Mouse (Mus musculus): ENCODE results near the gene Treml2.

The Treml2 gene

DNA sequence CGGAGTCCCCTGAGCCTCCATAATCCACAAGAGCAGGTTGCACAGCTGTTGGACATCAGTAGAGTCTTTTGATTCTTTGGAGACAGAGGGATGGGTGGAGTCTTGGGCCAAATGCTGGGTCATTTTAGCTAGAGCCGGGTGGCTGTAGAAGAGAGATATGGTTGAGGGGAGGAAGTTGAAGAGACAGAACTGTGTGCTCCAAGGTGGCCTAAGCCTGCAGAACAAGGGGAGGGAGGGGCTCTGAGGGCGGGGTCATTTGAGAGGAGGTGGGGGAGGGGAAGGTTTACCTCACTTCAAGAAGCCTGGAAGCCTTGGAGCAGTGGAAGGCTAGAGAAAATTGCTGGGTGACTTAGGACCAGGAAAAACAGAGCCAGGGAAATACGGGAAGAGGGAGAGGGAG, at the start of gene Treml2:
Gene Treml2, plus strand, starts transcription at position 296 of the 400 bp plus-strand sequence.
- DNase-seq (ENCODE audit: extremely low spot score, low read depth, low spot score): no peak

DNA sequence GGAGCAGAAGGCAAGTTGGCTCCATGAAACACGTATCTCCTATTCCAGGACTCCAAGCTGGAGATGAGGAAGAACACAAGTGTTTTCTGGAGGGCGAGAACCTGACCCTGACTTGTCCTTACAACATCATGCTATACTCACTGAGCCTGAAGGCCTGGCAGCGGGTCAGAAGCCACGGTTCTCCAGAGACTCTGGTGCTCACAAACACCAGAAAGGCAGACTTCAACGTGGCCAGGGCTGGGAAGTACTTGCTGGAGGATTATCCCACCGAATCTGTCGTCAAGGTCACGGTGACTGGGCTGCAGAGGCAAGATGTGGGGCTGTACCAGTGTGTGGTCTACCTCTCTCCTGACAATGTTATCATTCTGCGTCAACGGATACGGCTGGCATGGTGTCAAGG, 49.8 kb upstream of the Treml2 start:
- DNase-seq (ENCODE audit: extremely low spot score, low read depth, low spot score): no peak

DNA sequence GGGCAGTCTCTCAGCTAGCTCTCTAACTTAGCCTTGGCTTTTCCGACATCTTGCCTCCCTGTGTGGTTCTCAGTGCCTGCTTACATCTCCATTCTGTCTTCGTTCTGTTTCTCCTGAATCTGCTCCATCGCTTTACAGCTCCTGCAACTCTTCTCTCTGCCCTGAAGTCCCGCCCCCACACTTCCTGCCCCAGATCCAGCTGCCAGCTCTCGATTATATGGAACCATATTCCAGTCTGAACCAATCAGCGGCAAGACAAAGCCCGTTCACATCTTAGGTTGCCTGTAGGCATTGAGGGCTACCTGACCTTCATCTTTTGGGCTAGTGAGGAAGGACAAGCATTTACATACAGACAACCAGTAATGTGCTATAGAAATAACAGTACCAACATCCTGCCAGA, 48.7 kb upstream of the Treml2 start:
- DNase-seq (ENCODE audit: extremely low spot score, low read depth, low spot score): no peak

DNA sequence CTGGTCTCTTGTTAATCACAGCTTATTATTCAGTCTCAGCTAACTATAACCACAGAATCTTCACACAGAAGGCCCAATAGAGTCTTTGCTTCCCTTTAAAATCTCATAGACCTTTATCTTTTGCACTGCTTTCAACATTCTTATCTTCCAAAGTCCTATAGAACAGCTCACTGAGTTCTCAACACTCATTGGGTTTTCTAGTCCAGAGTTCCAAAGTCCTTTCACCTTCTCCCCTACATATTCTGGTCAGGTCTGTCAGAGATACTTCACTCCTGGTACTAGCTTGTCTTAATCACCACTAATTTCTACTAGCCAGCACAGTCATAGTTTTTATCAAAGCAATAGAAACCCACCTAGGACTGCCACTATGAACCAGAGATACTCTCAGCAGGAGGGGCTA, 42.7 kb upstream of the Treml2 start:
- DNase-seq (ENCODE audit: extremely low spot score, low read depth, low spot score): no peak

DNA sequence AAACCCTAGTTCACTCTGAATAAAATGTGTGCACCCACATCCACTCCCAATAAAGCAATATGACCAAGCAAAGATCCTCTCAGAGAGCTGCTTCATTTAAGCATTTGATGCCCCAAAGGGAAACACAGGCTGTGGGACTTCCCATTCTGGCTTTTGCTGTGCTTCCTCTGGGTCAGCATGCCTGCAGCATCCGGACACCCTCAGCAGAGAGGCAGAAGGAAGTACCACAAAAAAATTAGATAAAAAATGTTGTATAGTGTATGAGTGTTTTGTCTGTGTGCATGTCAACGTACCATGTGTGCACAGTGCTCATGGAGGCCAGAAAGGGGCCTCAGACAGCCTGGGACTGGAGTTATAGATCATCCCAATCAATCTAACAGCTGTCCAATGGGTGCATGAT, 37.4 kb upstream of the Treml2 start:
- no peak for DNase-seq (ENCODE audit: extremely low spot score, low read depth, low spot score)

DNA sequence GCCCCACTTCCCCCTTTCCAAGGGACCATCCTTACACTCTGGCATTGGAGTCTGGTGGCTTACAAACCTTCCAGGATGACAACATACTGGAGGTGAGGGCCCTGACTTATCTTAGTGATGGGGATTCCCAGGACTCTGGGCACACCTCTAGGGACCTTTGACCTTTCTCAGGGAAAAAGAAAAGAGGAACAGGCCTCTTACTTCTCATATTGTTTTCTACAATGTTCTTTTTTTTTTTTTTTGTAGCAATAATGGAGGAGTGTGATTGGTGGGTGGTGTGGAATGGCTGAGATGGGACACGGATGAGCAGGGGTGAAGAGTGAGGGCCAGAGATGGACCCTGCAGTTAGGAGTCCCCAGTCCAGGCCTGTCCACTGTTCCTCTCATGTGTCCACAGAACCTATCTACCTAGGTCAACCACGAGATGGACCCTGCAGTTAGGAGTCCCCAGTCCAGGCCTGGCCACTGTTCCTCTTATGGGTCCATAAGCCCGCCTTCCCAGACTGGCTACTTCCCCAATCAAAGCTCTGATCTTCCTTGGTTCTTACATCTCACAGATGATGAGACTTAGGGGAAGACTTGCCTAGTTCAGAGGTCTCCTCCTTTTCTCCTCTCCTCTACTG, 35.4 kb upstream of the Treml2 start, which contains the start of gene Treml4:
Gene Treml4, plus strand, starts transcription at position 555 of the 622 bp plus-strand sequence.
- DNase-seq (ENCODE audit: extremely low spot score, low read depth, low spot score): no peak

DNA sequence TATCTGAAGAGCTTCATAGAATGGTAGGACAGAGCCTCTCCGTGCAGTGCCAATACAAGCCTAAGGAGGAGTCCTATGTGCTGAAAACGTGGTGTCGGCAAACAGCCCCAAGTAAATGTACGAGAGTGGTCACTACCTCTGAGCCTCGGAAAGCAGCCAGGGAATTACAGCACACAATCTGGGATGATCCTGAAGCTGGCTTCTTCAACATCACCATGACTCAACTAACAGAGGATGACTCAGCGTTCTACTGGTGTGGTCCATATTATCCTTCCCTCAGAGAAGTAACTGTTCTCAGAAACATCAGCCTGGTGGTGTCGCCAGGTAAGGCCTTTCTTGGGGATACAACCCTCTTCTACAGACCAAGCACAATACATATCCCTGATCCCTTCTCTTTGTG, 34.6 kb upstream of the Treml2 start:
- no peak for DNase-seq (ENCODE audit: extremely low spot score, low read depth, low spot score)

DNA sequence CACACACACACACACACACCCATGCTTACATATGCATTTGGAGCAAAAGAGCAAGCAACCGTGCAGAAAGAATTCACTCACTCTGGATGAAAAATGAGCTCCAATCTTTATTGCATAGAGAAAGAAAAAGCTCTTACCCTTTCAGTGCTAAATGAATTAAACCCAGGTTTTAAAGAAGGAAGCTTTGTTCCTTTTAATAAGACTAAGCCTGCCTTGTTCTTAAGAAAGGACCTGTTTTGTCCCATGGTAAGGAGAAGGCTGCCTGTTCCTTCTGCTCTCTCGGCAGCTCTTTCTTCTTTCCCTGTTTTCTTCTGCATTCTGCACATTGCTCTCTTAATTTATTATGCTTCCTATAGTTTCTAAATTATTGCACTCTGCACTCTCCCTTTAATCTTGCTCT, 33.2 kb upstream of the Treml2 start:
- no peak for DNase-seq (ENCODE audit: extremely low spot score, low read depth, low spot score)

DNA sequence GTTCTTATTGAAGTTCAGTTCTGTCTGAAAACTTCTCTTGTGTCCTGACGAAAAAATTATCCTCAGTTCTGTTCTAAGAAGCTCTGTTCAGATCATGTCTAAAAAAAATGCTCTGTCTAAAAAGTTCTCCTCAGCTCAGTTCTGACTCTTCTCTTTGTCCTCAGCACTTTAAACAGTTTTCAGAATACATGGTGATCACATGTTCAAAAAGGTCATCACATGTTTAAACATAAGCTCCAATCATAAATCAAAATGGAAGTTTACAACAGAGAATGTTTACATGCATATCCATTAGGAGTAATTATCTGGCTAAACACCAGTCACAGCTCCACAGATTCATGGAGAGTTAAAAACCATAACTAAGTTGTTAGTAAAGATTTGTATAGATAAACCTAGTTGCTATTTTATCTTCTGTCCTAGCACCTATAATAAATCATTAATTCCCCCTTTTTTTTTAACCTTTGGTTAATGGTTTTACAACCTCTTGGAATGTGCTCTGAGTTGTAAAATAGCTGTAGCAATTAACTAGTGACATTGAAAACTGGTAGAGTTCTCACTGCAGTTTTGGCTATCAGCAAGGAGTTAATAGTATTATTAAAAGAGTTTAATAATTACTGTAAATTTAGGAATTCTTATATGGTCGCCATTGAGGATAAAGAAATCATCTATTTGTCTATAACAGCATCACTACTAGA, 32.5 kb upstream of the Treml2 start:
- DNase-seq (ENCODE audit: extremely low spot score, low read depth, low spot score): no peak

DNA sequence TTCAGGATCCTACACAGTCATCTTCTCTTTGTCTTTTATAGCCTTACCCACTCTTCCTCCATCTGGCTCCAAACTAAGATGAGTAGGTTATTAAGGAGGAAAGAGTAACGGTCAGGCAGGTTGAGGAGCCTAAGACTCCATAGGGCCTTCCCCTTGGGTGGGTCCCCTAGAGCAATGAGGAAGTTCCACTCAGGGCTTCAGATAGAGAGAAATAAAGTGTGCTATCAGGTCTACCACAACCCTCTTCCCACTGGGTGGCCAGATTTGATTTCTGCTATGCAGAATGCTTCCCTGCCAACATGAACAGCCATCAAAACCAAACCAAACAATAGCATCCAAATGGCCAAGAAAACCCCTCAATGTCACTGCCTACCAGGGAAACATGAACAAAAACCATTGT, 31.7 kb upstream of the Treml2 start:
- DNase-seq (ENCODE audit: extremely low spot score, low read depth, low spot score): no peak

DNA sequence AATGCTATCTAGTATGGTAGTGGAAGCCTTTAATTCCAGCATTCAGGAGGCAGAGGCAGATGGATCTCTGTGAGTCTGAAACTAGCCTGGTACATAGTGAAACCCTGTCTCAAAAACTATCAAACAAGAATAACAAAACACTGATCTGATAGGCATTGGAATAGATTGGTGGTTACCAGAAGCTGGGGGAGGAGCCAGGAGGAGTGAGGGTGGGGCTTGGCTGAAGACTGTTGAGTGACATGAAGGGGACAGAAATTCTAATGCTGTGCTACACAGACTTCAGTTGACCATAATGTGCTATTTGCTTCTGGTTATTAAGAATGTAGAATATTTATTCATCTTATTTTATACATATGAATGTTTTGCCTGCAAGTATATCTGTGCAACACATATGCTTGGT, 31.0 kb upstream of the Treml2 start:
- no peak for DNase-seq (ENCODE audit: extremely low spot score, low read depth, low spot score)

DNA sequence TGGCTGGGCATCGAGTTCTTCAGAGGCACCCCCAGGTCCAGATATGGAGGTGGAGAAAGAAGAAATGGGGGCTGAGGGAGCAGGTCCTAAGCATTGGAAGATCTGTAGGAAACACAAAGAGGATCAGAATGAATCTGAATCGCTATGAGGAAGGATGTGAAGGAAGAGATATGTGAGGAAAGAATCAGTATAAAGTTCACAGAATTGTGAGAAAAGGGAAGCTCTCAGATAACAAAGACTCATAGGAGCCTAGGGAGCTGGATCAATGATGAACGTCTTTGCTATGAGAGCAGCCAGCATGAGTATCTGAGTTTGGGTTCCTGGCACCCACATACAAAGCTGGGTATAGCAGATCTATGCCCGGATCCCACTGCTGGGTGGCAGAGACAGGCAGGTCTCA, 29.5 kb upstream of the Treml2 start:
- DNase-seq (ENCODE audit: extremely low spot score, low read depth, low spot score): no peak

DNA sequence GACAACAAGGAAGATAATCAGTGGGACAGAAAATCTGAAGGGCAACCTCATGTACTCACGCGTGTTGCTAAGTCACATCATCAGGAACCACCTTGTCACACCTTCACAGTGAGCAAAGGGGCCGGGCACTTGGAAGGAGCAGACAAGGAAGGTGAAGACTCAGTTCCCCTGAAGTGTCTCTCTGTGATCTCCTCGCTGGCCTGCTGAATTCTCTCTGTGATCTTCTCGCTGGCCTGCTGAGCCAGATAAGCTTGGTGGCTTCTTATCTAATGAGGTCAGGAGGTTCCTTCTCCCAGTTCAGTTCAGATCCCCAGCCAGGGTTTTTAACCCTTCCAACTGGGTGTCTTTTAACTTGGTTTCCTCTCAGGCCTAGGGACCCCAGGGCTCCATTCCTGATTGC, 27.1 kb upstream of the Treml2 start:
- DNase-seq (ENCODE audit: extremely low spot score, low read depth, low spot score): no peak

DNA sequence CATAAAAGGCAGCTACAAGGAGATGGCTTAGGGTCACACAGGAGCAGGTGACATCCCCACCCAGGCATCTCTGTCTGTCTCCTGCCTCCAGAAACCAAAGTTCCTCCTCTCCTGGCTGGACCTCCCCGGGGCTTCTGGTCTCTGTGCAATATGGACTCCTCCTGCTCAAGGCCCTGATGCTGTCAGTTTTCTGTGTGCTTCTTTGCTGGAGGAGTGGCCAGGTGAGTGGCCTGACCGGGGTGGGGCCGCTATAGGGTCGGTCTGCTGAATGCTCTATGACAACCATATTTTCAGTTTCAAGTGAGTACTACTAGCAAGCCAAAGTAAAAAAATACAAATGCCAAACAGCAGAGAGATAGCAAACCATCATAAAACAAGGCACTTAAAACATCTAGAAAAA, 26.7 kb upstream of the Treml2 start:
- DNase-seq (ENCODE audit: extremely low spot score, low read depth, low spot score): no peak

DNA sequence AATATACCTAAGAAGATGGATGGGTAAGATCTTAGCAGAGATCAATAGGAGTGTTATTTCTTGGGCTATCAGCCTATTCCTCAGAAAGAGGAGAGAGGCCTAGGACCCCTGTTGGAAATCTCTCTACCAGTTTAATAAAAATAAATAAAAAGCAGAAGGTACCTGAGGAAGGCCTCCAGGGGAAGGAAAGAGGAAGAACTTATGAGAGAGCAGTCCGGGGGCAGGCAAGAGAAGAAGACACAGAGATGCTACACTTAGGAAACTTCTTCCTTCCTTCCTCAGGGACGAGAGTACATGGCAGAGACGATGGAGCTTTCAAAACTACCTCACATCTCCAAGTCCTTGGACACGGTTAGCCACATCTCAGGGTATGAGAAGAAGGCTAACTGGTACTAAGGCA, 25.2 kb upstream of the Treml2 start:
- DNase-seq (ENCODE audit: extremely low spot score, low read depth, low spot score): no peak

DNA sequence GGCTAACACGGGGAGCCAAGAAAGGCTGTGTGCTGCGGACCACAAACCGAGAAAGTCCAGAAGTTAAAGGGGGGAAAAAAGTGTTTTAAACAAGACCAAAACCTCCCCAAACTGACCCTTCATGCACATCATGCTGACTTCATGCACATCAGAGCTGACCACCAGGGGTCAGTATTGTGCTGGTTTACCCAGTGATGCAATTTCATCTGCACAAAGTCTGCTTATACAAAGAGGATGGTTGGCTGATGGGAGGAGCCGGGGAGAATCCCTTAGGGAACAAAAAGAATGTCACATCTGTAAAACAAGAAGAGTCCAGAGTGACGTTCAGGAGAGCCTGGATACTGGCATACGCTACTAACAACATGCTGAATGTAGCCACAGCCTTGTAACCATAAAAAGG, 24.4 kb upstream of the Treml2 start:
- DNase-seq (ENCODE audit: extremely low spot score, low read depth, low spot score): peak; percentile 88

DNA sequence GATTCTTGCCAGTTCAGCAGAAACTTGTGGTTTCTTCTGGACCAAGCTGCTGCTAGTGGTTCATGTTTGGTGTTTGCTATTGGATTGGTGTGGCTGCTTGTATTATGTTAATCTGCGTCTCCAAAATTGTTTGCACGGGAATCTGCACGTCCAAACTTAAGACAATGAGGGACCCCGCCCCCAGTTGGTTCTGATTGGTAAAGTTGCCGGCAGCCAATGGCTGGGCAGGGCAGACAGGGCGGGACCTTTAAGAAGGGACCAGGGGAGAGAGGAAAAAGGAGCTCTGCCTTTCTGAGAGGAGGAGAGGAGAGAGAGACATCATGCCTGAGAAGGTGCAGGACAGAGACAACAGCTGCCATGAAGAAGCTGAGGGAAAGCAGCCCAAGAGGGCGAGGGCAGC, 23.6 kb upstream of the Treml2 start:
- no peak for DNase-seq (ENCODE audit: extremely low spot score, low read depth, low spot score)

DNA sequence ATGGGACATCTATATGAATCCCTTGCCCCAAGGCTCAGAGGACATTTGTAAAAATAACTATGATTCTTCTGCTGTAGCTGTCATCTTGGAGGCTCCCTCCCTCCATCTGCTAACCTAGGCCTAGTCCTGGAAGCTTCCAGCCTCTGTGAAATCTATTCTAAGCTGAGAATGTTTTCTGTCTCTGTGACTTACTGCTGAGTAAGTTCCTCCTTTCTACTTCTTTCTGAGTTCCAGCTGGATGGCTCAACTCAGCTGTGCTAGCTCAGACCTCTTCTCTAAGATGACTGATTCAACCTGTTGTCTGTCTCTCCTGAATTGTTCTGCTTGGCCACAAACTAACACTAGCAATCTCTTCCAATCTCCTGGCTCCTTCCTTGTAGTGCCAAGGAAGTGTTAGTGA, 20.9 kb upstream of the Treml2 start:
- no peak for DNase-seq (ENCODE audit: extremely low spot score, low read depth, low spot score)

DNA sequence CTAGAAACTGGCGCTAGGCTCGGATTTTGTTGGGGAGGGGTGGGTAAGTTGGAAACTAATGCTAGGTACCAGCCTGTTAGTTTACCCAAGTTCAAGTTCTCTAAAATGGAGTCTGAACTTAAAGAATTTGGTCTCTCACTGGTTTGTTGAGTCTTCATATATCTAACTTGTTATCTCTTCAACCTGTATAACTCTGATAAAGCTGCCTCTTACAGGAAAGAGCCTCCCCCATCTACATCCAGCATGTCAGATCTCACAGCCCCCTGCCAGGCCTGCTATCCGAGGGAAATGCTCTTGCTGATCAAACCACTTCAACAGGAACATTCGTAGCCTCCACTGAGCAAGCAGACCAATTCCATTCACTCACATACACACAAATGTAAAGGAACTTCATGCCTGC, 20.3 kb upstream of the Treml2 start:
- DNase-seq (ENCODE audit: extremely low spot score, low read depth, low spot score): no peak

DNA sequence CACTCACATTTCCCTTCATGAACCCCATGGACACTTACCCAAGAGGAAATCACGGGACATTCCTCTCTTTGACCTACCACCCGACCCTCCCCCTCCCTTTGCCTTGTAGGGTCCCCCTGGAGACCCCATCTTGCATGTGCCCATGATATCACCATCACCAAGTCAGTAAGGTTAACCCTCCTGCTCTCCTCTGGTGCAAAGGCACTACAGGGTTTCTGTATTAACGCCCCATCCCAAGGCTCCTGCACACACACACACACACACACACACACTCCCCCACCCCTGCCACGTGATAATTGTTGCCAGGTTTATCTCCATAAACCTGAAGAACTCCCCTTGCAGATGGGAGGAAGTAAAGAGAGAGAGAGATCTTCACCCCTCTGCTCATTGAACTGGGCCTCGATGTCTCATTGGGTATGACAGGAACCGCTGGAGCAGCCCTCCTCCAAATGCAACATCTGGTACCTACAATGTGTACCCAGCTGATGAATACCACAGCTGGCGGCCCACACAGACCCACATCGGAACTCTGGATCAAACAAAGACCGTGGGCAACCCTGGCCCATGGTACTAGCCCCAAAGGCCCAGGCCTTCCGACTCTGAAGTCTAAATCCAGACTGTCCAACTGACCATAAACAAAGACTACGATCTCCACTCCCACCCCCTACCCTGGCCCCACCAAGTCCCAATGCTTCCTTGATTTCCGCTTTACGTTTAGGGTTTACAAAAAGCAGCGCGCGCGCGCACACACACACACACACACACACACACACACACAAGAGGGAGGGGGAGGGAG, 18.2 kb upstream of the Treml2 start:
- no peak for DNase-seq (ENCODE audit: extremely low spot score, low read depth, low spot score)

DNA sequence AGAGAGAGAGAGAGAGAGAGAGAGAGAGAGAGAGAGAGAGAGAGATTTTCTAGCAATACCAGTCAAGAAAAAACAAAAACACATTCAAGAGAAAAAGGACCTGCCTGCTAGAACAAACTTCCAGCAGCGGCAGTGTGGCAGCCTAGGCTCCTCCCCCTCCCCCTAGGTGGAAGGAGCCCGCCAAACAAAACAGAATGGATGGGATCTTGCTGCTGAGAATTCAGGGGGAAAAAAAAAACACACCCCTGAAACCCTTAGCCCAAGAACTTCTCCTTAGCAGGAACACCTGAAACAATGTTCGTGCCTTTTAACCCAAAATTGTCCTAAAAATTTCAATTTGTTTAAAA, 17.6 kb upstream of the Treml2 start:
- no peak for DNase-seq (ENCODE audit: extremely low spot score, low read depth, low spot score)

DNA sequence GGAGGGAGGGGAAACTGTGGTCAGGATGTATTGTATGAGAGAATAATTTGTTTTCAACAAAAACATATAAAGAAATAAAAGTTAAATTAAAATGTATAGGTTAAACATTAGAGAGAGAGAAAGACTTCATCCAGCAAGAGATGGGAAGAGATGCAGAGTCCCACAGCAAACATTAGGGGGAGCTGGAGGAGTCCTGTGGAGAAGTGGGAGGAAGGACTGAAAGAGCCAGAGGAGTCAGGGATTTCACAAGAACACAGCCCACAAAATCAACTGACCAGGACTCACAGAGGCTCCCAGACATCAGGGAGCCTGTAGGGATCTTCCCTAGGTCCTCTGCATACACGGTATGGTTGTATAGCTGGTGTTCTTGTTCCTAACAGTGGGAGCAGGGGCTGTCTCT, 12.5 kb upstream of the Treml2 start:
- no peak for DNase-seq (ENCODE audit: extremely low spot score, low read depth, low spot score)

Data from hindlimb bud, embryonic 11.5 days (tissue).